Mouse (Mus musculus): ENCODE data around the gene Wdr73.

DNA sequence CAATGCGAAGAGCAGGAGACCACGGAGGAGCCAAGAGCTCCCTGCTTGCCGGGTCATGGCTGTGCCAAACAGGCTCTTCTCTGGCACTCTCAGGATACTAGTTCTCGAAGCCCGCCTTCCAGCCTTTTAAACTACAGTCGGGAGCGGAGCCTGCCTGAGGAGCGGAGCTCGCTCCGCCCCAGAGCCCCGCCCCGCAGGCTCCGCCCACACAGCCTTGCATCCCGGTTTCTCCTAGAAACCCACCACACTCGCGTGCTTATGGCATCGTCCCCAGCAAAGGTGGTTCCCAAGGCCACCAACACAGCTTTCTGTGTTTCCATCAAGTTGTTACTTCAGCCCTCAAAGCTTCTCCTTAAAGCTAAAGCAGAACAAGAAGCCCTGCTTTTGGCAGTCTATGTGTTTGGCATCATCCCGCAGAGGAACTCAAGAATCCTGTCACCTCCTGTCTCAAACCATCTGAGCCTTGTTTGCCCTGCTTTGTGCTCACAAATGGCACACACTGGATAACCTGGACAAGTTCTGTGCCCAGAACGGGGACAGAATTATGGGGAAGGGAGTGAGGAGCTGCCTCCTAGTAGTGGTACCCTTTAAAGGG is 3.9 kb upstream of the Wdr73 start, which contains the start of gene Nmb:
- TF ChIP-seq CTCF (IDR thresholded peaks at IDR 0.05; ENCODE audit: low read depth, low read length): no peak
- no peak for TF ChIP-seq POLR2A (IDR thresholded peaks at IDR 0.05; ENCODE audit: borderline replicate concordance, low read depth, low read length)

Measured in bone marrow macrophage, adult 2 months (primary cell).